Mouse (Mus musculus): Measurements from ENCODE around the gene 9530002B09Rik.

Gene 9530002B09Rik

GRCm38 (mm10) chr4:122688975-122689374 is at the start of gene 9530002B09Rik:
Gene 9530002B09Rik (plus strand): TSS chr4:122689275.
- no peak for DNase-seq (ENCODE audit: low read depth, low spot score)

Data from ES-CJ7 (cell line).